Mouse (Mus musculus): ENCODE measurements around the gene Foxe1.

GRCm38 (mm10) chr4:46305436-46305835, 38.0 kb upstream of the Foxe1 start:
- TF ChIP-seq CTCF (IDR thresholded peaks at IDR 0.05; ENCODE audit: extremely low read depth, insufficient read depth, insufficient read length, insufficient replicate concordance) (no peak), POLR2A (IDR thresholded peaks at IDR 0.05; ENCODE audit: low read depth, low read length) (no peak)
